ENCODE assay signal across 8 mouse cellular contexts in genomic region chr15:101983949-101984601, GRCm38 (mm10). TPM values are rescaled to one million over a fixed set of nuclear protein-coding genes. Genes with fewer than 3 reads are reported as not detected.
DNase-seq lines count a peak whose midpoint lies in the region; ATAC-seq lines count a peak whose summit lies in the region.

No protein-coding gene starts in this region.

- H3K27me3 ChIP-seq in hindbrain, embryonic 11.5 days (ENCODE audit: control insufficient read depth, insufficient read depth, low read length): no peaks in the 10 kb centered on the region; the same call in 1 of the 2 replicates

- H3K4me1 ChIP-seq in hindbrain, embryonic 11.5 days (replicated peaks; ENCODE audit: control insufficient read depth, insufficient read depth, low read length): no peaks in the 10 kb centered on the region

- H3K4me3 ChIP-seq in hindbrain, embryonic 11.5 days (ENCODE audit: low read depth, low read length): peak overlapping the region; percentile 25

- H3K27ac ChIP-seq in hindbrain, embryonic 11.5 days (ENCODE audit: low read depth, low read length): peak overlapping the region; percentile 47; the same call in 1 of the 2 replicates

- 4% methylated on average over 15 of the region's 15 CpGs for WGBS in hindbrain, embryonic 11.5 days

- ATAC-seq in frontal cortex, adult (ENCODE audit: low TSS enrichment): peak; percentile 97
- peak; percentile 96 for ATAC-seq in hindbrain, embryonic 11.5 days (ENCODE audit: low FRiP score)

- H3K9ac ChIP-seq in hindbrain, embryonic 11.5 days (ENCODE audit: low read depth, low read length): peak overlapping the region; percentile 52

- peak overlapping the region; percentile 41 for H3K4me2 ChIP-seq in hindbrain, embryonic 11.5 days (replicated peaks; ENCODE audit: low read depth, low read length)

- H3K36me3 ChIP-seq in hindbrain, embryonic 11.5 days (ENCODE audit: control insufficient read depth, insufficient read depth, low read length): no peaks in the 10 kb centered on the region

- no peaks in the 10 kb centered on the region for H3K9me3 ChIP-seq in hindbrain, embryonic 11.5 days (ENCODE audit: control insufficient read depth, low read length)

- peak; percentile 99 for DNase-seq in MEL-GATA-1-ER (ENCODE audit: extremely low read depth, low read depth)
- DNase-seq in cerebellum, adult 8-10 months: peak; percentile 77
- peak; percentile 98 for DNase-seq in hindbrain, embryonic 11.5 days (ENCODE audit: low spot score)
- DNase-seq in layer of hippocampus, postnatal 10 days (ENCODE audit: low spot score in 2 of 2): peak; percentile 96 to 98
- peak; percentile 96 for DNase-seq in lung, postnatal 10 days
- DNase-seq in ovary, postnatal 36 days (ENCODE audit: low spot score): peak; percentile 85
- peak; percentile 81 for DNase-seq in thymus, postnatal 25 days

RNA-seq across cellular contexts. Expression of gene Krt8, which starts 20.2 kb away (rescaled TPM):
- 22.4 and 27.8 TPM in 2 replicates for polyA plus RNA-seq in hindbrain, embryonic 11.5 days (2014; fragmentation: Nextera tagmentation; extraction: Ambion mirVana)
- total RNA-seq in layer of hippocampus, postnatal 10 days (2021): under 1 TPM in 1 of 2 experiments, not detected in 1; 0.71 TPM

RNA-seq across cellular contexts. Expression of gene Krt78, which starts 30.0 kb away (rescaled TPM):
- polyA plus RNA-seq in hindbrain, embryonic 11.5 days (2014; fragmentation: Nextera tagmentation; extraction: Ambion mirVana): 0.11 TPM in 1 of 2 replicates, not detected in the other
- not detected for total RNA-seq in layer of hippocampus, postnatal 10 days (2021)

RNA-seq across cellular contexts. Expression of gene Krt18, which starts 43.9 kb away (rescaled TPM):
- 20.5 and 22.7 TPM in 2 replicates for polyA plus RNA-seq in hindbrain, embryonic 11.5 days (2014; fragmentation: Nextera tagmentation; extraction: Ambion mirVana)
- 1 to 10 TPM in 1 of 2 experiments, under 1 TPM in 1; 0.85 to 1.6 TPM for total RNA-seq in layer of hippocampus, postnatal 10 days (2021)

RNA-seq across cellular contexts. Expression of gene Krt79, which starts 44.0 kb away (rescaled TPM):
- polyA plus RNA-seq in hindbrain, embryonic 11.5 days (2014; fragmentation: Nextera tagmentation; extraction: Ambion mirVana): 0.27 TPM in 1 of 2 replicates, not detected in the other
- under 1 TPM; 0.34 to 0.51 TPM for total RNA-seq in layer of hippocampus, postnatal 10 days (2021)

RNA-seq across cellular contexts. Expression of gene Krt4, which starts 59.5 kb away (rescaled TPM):
- not detected in 2 replicates for polyA plus RNA-seq in hindbrain, embryonic 11.5 days (2014; fragmentation: Nextera tagmentation; extraction: Ambion mirVana)
- total RNA-seq in layer of hippocampus, postnatal 10 days (2021): not detected

Comparison
In these comparisons a context has a peak if more than half of its experiments do, and no peak if none do; other contexts are left out.
1. Peak in every context shown above with its lines: DNase-seq, ATAC-seq, H3K4me3 ChIP-seq and H3K27ac ChIP-seq.